Mouse (Mus musculus) T-helper 1 cell (primary cell): ENCODE measurements around the gene Arhgap22.

Source experiments
- in situ Hi-C: fragments of 300-600 bp; cut with MboI, MseI; formaldehyde crosslinking; loops from one replicate; pipeline ENCODE4 v1.15.1; 2025; ENCODE audit warnings: high pct_unique_total_duplicates

Gene Arhgap22

DNA sequence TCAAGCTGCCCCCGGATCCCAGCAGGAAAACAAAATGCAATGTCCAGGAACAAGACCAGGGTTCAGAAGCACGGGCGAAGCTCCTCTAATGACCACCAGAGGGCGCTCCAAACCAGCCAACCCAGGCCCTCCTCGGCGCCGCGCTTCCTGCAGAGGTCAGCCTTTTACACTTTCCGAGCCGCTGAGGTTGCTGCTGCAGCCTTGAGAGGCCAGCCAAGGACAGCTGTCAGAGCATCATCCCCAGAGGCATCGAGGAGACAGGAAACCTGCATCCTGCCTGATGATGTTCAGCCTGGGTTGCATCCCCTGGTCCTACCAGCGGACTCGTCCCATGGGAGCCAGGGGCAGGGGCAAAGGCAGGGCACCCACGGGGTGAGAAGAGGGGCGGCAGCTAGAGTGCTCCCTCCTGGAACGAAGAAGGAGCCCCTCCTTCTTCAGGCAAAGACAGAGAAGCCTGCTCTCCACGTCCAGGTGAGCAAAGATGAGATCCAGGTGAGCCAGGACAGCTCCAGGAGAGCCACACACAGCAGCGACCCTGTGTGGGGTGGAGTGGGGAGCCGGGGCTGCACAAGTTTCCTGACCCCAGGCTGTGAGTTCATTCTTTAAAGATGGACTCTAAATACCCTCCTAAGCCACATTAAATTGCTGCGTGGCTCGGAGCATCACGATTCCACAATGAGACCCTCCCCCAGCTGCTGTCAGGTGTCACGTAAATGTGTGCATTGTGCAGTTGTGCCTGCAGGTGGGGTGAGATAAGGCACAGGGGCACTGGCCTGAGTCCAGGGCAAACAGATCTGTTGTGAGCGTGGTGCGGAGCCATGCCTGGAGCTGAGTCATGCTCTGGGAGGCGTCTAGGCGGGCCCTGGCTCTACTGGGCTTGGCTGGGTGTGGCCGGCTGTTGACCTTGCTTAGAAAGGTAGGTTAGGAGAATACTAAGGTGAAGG is at the start of gene Arhgap22:
TSS of gene Arhgap22 (plus strand) at position 204 of the 944 bp plus-strand sequence.
- in situ Hi-C loops = no loop called here

DNA sequence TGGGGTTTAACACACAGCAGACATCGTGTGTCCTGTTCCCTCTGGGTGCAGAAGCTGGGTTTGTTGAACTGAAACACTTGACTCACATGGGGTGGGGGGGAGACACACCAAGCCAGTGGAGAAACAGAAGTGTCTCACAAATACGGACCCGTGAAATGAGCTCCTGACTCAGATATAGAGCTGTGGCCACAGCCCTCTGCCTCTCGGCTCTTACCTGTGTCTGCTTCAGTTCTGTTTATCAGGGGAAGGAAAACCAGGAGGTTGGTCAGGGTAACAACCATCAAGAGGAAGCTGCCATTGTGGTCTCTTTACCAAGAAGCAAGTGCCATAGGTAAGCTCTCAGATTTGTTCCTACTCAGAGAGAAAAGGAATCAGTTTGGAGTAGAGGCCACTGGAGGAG is 45.1 kb upstream of the Arhgap22 start:
- in situ Hi-C loops = no loop called here

DNA sequence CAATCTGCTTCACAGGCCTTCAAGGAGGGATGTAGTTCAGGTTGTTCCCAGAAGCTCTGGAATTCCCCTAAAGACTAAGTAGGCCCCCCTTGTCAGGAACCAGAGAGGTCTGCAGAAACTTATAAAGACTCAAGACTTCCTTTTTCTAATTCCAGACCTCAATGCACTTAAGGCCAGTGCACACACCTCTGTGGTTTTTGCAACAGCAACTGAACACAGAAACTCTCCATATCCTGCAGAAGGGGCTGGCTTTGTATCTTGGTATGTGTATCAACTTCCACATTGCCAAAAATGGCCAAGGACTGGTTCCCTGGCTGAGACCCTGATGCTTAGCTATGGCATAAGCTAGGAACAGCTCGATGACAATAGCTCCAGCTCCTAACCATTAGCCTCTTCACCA is 41.9 kb upstream of the Arhgap22 start:
- in situ Hi-C loops = no loop called here

DNA sequence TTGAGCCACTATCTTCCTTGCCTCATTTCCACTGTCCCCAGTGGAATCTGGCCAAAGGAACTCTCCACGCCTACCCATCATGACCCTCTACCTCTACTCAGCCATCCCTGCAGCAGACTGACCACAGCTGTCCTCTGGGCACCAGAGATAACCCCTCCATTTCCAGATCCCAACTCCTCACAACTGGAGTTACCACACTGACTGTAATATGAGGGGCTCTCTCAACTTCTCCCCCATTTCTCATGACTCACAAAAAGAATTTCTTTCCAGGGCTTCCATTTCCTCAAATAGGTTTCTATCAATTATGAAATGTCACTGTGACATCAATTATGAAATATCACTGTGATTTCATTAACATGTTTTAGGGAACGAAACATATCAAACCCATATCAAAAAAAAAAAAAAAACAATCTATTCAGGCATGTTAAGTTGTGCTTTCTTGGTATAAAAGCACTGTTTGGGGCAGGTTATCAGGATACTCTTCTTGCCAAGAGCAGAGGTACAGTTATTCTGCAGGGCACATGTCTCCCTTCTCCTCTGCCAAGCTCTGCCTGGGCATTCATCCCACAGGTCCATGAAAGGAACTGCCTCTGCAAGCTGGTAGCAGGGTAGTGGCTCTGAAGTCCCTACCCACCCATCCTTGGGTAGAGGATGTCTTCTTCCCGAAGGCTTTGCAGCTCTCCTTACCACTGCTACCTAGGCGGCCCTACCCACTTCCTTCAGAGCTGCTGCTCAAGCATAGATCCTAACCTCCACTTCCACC is 38.6 kb upstream of the Arhgap22 start:
- in situ Hi-C loops = no loop called here

DNA sequence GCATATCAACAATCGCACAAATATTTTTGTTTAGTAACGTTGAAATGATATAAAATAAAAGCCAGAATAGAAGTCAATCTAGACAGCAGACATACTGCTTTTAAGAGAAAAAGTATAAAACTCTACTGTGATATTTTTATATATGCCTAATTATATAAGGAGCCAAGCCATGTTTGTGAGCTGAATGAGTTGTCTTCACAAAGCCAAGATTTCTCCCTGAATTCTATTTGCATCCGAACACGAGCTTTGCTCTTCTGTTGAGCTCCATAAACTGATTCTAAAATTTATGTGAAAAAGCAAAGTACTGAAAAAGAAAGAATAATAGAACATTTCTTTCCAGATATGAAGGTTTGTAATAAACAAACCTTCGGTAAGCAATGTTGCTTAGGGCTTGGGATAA is 33.7 kb upstream of the Arhgap22 start:
- in situ Hi-C loops = no loop called here

DNA sequence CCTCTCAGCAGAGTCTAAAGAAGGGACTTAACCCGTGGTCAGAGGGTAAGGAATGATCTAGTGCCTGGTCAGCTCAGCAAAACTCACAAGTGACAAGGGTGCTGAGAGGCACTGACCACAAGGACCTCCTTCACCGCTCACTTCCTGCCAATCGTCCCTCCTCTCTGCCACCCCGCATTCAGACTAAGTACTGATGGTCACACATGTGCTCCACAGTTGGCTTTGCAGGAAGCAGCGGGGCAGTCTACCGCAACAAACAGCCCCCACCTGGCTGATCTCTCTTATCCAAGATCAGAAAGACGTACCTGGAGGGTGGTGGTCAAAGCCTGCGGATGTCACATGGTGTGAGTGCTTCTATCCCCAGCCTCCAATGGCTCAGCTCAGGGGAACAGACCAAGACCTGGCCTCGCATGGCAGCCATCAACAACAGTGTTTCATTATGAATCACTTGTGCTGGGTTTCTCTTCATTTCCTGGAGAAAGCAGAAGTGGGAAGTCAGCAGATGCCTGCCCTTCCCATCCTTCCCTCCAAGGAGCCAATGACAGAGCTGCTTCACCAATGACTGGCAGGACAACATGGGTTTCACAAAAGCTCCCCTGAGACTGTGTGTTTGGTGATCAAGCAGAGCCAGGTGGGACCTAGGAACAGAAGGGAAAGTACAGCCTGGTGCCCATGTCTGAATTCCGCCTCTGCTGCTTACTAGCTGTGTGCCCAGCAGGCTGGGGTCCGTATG is 28.6 kb upstream of the Arhgap22 start, which contains the start of gene Wdfy4:
TSS of gene Wdfy4 (minus strand) at position 441 of the 733 bp plus-strand sequence.
- in situ Hi-C loops = no loop called here

DNA sequence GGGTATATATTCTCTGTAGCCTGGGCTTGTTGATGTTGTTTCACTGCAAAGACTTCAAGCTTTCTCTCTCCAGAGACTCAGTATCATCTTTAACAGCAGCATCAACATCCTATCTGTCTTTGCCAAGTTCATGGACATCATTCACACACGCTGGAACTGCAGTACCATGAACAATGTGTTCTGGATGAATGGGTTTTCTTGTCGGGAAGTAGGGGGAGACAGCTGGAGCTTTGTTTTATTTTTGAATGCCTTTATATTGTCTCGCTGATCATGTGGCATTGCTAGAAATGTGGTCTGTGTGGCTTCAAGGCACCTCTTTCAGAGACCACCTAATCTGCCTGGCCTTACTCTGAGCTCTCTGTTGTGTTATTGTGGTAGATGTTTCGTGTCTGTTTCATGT is 26.6 kb upstream of the Arhgap22 start:
- in situ Hi-C loops = no loop called here

DNA sequence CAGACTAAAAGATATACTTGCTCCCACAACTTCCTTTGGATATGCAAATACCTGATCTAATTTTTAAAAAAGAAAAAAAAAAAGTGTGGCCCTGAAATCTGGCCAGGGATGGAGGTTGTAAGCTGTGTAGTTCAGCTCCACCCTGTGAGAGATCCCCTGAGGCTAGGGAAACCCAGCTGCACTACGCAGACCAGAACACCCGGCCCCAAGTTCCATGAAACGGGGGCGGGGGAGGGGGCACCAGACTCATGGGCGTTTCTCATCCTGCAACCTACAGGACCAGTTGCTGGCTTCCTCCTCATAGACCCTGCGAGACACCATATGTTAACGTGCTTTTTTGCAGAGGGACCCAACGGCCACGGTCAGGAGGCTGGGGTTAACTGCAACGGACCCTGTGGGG is 24.6 kb upstream of the Arhgap22 start:
- in situ Hi-C loops = no loop called here

DNA sequence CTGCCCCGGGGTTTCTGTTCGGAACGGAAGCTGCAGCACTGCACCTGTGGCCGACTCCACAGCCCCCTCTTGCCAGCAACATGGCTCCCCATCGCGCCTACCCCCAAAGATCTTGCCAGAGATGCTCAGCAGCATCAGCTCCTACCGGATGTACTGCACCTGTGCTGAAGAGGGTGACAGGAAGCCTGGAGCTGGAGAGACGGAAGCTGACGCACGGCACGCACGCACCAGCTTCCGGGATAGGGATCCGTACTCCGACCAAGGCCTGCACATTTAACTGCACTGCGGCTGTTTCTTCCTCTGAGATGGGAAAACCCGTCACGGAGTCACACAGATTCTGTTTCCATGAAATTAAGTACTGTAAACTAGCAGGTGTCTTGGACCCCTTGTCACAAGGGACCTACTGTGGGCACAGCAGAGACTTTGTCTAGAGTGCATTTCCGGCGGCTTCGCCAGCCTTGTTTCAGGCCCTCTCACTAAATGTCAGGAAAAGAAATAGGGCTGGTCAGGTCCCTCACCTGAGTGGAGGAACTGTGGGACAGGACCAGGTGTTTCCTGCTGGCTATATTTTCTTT is 23.9 kb upstream of the Arhgap22 start:
- in situ Hi-C loops = no loop called here

DNA sequence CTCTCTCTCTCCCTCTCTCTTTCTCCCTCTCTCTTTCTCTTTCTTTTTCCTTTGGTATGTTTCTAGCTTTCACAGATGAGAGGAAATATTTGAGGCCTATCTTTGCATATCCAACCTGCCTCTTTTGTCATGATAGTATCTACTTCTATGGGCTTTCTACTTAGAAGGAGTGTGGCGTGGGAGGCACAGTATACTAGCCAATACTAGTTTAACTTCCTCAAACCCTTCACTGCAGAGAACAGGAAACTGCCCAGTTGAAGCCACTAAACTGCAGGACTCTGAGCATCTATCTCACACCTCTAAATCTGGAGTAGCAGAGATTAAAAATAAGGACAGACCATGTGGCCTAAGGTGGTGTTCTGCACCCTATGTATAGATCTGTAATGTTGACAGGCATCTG is 23.2 kb upstream of the Arhgap22 start:
- in situ Hi-C loops = no loop called here

DNA sequence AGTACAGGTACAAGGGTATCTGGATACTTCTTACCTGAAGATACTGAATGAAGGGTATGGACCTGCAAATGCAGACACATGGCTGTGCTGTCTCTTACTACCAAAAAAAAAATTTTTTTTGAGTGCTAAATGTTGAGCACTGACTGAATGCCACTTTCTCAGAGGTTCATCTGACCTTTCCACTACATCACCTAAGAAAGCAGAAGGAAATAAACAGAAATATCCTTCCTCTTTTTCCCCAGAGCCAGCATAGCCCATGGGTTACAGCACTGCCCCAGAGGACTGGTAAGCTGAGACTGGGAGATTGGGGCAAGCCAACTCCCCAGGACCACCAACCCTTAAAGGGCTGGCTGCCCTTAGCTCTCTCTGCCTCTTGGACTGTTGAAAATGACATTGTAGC is 20.1 kb upstream of the Arhgap22 start:
- in situ Hi-C loops = no loop called here

DNA sequence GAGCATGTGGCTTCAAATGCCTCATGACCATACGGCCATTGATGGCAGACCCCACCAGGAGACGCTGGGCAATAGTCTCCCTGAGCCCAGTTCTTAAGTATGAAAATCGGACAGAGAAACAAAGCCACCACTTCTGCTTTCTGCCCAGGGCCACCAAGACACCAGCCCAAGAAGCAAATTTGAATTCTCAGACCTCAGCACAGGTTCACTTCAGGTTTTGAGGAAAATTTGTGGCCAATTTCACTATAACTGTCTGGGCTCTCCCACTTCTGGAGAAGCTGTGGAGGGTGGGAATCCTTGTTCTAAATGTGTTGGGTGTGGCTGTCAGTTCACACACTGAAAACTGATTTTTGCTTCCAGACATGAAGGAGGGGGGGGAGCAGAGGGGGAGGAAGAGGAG is 19.6 kb upstream of the Arhgap22 start:
- in situ Hi-C loops = no loop called here

DNA sequence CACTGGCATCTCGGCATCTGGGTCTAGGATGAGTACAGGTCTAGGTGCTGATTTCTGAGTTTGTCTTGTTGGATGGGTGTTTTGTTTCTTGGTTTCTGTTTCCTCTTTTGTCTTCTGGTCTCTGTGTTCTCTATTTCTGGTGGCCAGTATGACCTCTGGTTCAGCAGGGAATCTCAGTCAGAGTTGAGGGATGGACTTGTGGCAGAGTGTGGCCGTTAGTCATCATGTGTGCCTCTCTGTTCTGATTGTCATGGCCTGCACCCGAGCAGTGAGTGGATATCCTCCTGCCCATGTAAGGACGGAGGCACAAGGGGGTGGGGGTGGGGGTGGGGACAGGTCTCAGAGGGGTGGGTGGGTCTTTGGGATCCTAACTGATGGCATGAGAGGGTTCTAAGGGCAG is 11.7 kb upstream of the Arhgap22 start:
- in situ Hi-C loops = no loop called here

DNA sequence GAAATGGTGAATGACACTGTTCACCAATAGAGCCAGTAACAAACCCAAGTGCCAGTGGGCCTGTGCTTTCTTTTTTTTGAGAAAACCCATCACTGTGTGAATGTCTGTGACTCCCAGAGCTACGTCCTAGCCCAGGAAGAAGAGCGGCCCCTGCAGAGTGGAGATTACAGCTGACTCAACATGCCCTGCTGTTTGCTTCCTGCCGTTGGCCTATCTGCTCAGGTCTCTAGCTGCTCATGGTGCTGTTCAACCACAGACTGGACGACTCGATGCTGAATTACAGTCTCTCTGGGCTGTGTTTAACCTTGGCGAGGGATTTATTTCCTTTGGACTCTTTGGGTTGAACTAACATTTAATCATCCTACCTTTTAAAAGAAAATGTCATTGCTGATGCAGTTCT is 10.9 kb upstream of the Arhgap22 start:
- in situ Hi-C loops = no loop called here

DNA sequence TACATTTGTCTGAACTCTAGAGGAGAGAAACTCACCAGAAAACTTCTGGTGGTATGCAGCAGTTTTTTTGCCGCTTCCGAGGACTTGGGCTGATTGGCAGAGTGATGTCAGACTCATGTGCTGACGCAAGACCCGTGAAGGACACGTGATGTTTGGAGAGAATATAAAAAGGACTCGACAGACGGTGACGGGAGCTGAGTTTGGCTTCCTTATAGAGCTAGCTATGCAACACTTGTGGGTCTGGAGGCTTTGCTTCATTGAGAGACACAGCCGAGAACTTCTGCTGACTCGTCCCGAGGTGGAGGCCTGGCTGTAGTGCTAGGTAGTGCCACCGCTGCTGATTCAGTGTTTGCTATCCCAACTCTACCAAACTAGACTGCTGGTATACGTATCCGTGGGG is 10.0 kb upstream of the Arhgap22 start:
- in situ Hi-C loops = no loop called here

DNA sequence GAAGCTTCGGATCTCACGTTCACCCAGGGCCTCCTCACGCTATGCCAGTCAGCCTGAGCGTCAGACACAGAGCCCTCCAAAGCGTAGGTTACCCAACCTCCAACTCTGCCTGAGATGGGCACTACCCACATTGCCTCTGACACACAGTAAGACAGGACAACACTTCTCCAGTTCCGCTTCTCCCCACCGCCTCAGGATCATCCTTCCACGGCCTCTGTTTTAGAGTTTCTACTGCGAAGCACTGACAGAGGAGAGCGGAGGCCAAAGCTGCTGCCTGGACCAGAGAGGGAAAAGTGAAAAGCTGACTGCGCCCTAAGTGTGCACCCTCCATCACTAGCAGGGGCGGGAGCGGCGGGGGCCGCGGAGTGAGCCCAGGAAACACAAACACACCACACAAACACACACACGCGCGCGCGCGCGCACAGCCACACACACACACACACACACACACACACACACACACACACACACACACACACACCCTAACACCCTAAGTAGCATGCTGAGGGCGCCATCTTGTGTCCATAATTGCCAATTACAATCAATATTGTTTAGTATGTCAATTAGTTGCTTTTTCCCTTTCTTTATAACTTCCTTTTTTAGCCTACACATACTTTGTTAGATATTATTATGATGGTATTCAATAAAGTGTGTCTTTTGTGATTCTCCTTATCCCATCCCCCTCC is 8.4 kb upstream of the Arhgap22 start:
- in situ Hi-C loops = no loop called here

DNA sequence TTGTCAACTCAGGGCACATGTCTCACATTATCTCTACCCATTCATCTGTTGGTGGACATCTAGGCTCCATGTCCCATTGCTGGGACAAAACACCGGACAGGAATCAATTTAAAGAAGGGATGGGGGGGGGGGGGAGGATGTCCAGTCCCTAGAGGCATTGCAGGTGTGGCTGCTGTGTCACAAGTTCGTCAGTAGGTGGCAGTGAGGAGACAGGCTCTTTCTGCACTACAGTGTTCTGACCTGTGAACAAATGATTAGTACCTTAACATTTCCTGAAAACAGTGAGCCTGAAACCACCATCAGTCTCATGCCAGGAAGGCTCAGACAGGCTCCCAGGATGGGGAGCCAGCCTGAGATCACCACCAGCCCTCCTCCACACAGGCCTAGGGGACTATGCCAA is 6.8 kb upstream of the Arhgap22 start:
- in situ Hi-C loops = no loop called here

DNA sequence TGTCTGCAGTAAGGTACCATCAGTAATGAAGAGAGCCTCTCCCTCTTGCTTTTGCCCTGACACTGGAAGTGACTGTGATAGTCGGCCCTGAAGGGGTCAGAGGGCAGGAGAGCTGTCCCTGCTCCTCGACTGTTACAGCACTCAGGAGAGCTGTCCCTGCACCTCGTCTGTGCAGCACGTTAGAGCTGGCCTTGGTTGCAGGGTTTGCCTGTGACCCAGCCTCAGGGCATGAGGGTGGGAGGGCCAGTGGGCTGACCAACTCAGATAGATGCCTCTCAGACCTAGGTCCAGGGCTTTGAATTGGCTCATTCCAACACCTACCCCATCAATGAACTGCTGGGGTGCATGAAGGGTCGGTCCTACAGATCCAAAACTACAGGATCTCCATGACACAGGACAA is 5.5 kb upstream of the Arhgap22 start:
- in situ Hi-C loops = no loop called here

DNA sequence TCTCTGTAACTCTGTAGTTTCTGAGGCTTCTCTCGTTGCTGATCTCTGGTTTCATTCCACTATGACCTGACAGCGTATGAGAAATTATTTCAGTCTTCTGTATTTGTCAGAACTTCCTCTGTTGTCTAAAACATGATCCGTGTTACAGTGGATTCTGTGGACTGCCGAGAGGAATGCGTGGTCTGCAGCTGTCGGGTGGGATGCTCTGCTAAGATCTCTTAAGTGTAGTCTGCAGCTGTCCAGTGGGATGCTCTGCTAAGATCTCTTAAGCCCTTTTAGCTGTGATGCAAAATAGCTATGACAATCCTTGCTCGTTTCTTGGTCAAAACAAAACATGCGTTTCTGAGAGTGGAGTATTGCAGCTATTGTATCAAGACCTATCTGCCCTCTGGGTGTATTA is 3.0 kb upstream of the Arhgap22 start:
- in situ Hi-C loops = no loop called here

DNA sequence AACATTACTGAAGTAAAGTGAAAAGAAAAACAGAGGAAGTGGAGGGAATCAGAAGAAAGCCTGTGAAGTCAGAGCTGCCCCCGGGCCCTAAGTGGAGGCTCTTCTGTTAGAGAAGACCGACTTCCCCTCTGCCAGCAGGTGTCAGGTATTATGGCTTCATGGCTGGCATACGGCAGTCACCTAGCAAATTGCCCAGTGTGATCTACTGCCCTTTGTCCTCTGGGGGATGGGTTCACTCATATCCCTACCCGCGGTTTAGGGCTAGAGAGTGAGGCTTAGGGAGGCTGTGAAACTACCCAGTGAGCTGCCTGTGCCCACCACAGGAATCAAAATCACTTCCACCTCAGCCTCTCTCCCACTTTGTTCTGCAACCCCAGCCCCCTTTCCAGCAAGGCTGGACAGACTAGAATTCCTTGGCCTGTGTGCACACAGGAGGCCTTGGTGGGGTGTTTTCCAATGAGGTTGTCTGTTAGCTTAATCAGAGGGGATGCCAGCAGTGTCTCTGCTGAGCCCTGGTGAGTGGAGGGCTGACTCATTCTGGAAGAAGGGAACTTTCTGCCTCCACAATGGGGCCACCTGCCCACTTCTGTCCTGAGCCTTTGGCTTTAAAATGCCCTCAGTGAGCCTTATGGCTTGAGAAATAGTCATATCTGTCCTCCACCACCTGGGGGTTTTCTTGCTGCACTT is 1.4 kb upstream of the Arhgap22 start:
- in situ Hi-C loops = no loop called here

DNA sequence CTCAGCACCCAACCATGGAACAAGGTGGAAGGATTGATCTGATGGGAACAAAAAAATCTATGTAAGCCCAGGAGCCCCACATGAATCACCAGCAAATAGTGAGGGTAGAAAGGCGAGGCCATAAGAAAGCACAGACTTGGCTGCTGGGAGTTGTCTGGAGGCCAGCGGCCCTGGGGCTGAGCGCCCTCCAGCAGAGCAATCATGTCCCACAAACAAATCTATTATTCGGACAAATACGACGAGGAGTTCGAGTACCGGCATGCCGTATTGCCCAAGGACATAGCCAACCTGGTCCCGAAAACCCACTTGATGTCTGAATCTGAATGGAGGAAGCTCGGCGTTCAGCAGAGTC is 892 bp upstream of the Arhgap22 start:
- in situ Hi-C loops = no loop called here
